In genomic region chr11:115858354-115858753, GRCm38 (mm10) we compare ENCODE assay signal across 8 mouse cellular contexts. TPM values are rescaled to one million over a fixed set of nuclear protein-coding genes. Genes with fewer than 3 reads are reported as not detected.
DNase-seq lines count a peak whose midpoint lies in the region; ATAC-seq and TF ChIP-seq lines count a peak whose summit lies in the region.

Myo15b (plus strand) TSS chr11:115858406.

- H3K4me3 ChIP-seq in testis, adult 2 months (ENCODE audit: control insufficient read depth, low read depth, low read length) = peak within 1 kb of the TSS; percentile 72
- peak within 1 kb of the TSS in 1 of 2 experiments; percentile 31; a peak in 2 of 4 replicates for H3K4me3 ChIP-seq in liver, embryonic 14.5 days (ENCODE audit: insufficient read depth in 1 of 2, low read depth in 2 of 2, low read length in 2 of 2)
- H3K4me3 ChIP-seq in stomach, postnatal 0 days (ENCODE audit: low read depth, low read length) = peak within 1 kb of the TSS; percentile 39

- no peak within 1 kb of the TSS for H3K27ac ChIP-seq in testis, adult 2 months (ENCODE audit: control insufficient read depth, insufficient read depth, low read depth, low read length)
- H3K27ac ChIP-seq in liver, embryonic 14.5 days = no peak within 1 kb of the TSS
- no peak within 1 kb of the TSS for H3K27ac ChIP-seq in stomach, postnatal 0 days (replicated peaks)

- no peak for TF ChIP-seq CTCF in testis, adult 2 months (IDR thresholded peaks at IDR 0.05; ENCODE audit: control insufficient read depth, insufficient read depth, insufficient replicate concordance, low read depth, low read length)
- no peak for TF ChIP-seq CTCF in liver, embryonic 14.5 days (IDR thresholded peaks at IDR 0.05; ENCODE audit: low read depth)
- TF ChIP-seq CTCF in stomach, postnatal 0 days (IDR thresholded peaks at IDR 0.05; ENCODE audit: low read depth) = no peak

- H3K27me3 ChIP-seq in testis, adult 2 months (ENCODE audit: control insufficient read depth, insufficient read depth, low read length) = no peaks in the 10 kb centered on the region; the same call in 1 of the 2 replicates
- peaks cover 45% of the 10 kb centered on the region for H3K27me3 ChIP-seq in liver, embryonic 14.5 days (ENCODE audit: control insufficient read depth, insufficient read depth, low read length)
- peaks cover 5% of the 10 kb centered on the region; the same call in 1 of the 2 replicates for H3K27me3 ChIP-seq in stomach, postnatal 0 days (ENCODE audit: control insufficient read depth, insufficient read depth, low read length)

- no peak for ATAC-seq in liver, embryonic 14.5 days (ENCODE audit: insufficient read depth)
- ATAC-seq in stomach, postnatal 0 days (ENCODE audit: low FRiP score, low TSS enrichment) = no peak
- ATAC-seq in frontal cortex, adult (ENCODE audit: low TSS enrichment) = no peak

- 11% methylated on average over 27 of the region's 27 CpGs for WGBS in liver, embryonic 14.5 days (ENCODE audit: insufficient replicate concordance)
- WGBS in stomach, postnatal 0 days = 22% methylated on average over 27 of the region's 27 CpGs

- H3K36me3 ChIP-seq in testis, adult 2 months (ENCODE audit: control insufficient read depth, insufficient read depth, low read length) = no peaks in the 10 kb centered on the region
- no peaks in the 10 kb centered on the region for H3K36me3 ChIP-seq in liver, embryonic 14.5 days (replicated peaks; ENCODE audit: control insufficient read depth, insufficient read depth, low read depth)
- H3K36me3 ChIP-seq in stomach, postnatal 0 days (ENCODE audit: control insufficient read depth, insufficient read depth, low read length) = peaks cover 7% of the 10 kb centered on the region

- peak within 1 kb of the TSS; percentile 46 for H3K4me2 ChIP-seq in liver, embryonic 14.5 days (ENCODE audit: low read depth)
- H3K4me2 ChIP-seq in stomach, postnatal 0 days (replicated peaks; ENCODE audit: low read depth) = peak within 1 kb of the TSS; percentile 64

- H3K4me1 ChIP-seq in testis, adult 2 months (ENCODE audit: control insufficient read depth, insufficient read depth, low read length) = peaks cover 23% of the 10 kb centered on the region
- H3K4me1 ChIP-seq in liver, embryonic 14.5 days (replicated peaks; ENCODE audit: control insufficient read depth in 2 of 2, insufficient read depth in 2 of 2, low read length in 1 of 2) = no peaks in the 10 kb centered on the region
- H3K4me1 ChIP-seq in stomach, postnatal 0 days (replicated peaks; ENCODE audit: control insufficient read depth, insufficient read depth) = no peaks in the 10 kb centered on the region

- TF ChIP-seq POLR2A in testis, adult 2 months (IDR thresholded peaks at IDR 0.05; ENCODE audit: control insufficient read depth, low read depth, low read length) = no peak

- TF ChIP-seq EP300 in liver, embryonic 14.5 days (IDR thresholded peaks at IDR 0.05; ENCODE audit: low read depth) = no peak
- no peak for TF ChIP-seq EP300 in stomach, postnatal 0 days (optimal IDR thresholded peaks at IDR 0.05)

- H3K9ac ChIP-seq in liver, embryonic 14.5 days (replicated peaks) = no peak within 1 kb of the TSS
- H3K9ac ChIP-seq in stomach, postnatal 0 days (ENCODE audit: low read length) = peak within 1 kb of the TSS; percentile 50; the same call in 1 of the 2 replicates

- peak; percentile 36 for DNase-seq in embryo, embryonic 9.5 days (ENCODE audit: extremely low spot score)
- DNase-seq in embryo, embryonic 10.5 days (ENCODE audit: low spot score) = no peak
- no peak for DNase-seq in testis, postnatal 14 days (ENCODE audit: low spot score)
- DNase-seq in liver, embryonic 14.5 days (ENCODE audit: low read depth in 3 of 3, low spot score in 3 of 3) = no peak
- no peak for DNase-seq in stomach, postnatal 0 days (ENCODE audit: low spot score)
- DNase-seq in right cerebral cortex, adult 18-20 months = no peak

- no peaks in the 10 kb centered on the region for H3K9me3 ChIP-seq in liver, embryonic 14.5 days (ENCODE audit: control insufficient read depth, low read length)
- H3K9me3 ChIP-seq in stomach, postnatal 0 days (ENCODE audit: control insufficient read depth, low read length) = no peaks in the 10 kb centered on the region

RNA-seq across cellular contexts. Expression of gene Myo15b, which starts in this region (rescaled TPM):
- polyA plus RNA-seq in testis, adult 2 months (2012; rRNA removed) = 11.7 and 12.1 TPM in 2 replicates
- 0.36 and 0.42 TPM in 2 replicates for polyA plus RNA-seq in liver, embryonic 14.5 days (2012; rRNA removed)
- 0.09 and 0.29 TPM in 2 replicates for polyA plus RNA-seq in liver, embryonic 14.5 days (2014; fragmentation: Nextera tagmentation; extraction: Ambion mirVana)
- polyA plus RNA-seq in stomach, postnatal 0 days (2015; fragmentation: Nextera tagmentation; extraction: Ambion mirVana) = 16.0 and 18.2 TPM in 2 replicates
